Mouse (Mus musculus) hindbrain, embryonic 10.5 days (tissue): ENCODE data around the gene Lca5l. TPM values are rescaled to one million over a fixed set of nuclear protein-coding genes. Genes with fewer than 3 reads are reported as not detected.
A peak's percentile ranks its signal among the peaks of the same experiment; 100 is the strongest.
"Not testable (repeated sequence)": the region's sequence is repeated elsewhere in the genome, so short reads cannot be mapped to it uniquely, and the experiment has no call there.

Experiments used
- DNase-seq: peaks from one replicate; pipeline ENCODE4 v3.0.0-alpha.2; 2017; ENCODE audit warnings: low spot score
- H3K27ac ChIP-seq: fragments of 300-500 bp; sonication (generic); 2 replicates; pipeline ENCODE4 v1.5.1; 2016; ENCODE audit warnings: mild to moderate bottlenecking, moderate library complexity
- H3K27me3 ChIP-seq: fragments of 300-500 bp; sonication (generic); 2 replicates; pipeline ENCODE4 v1.6.1; 2016; ENCODE audit warnings: mild to moderate bottlenecking; ENCODE audit not compliant: poor library complexity, insufficient read depth, severe bottlenecking
- H3K36me3 ChIP-seq: fragments of 300-500 bp; sonication (generic); 2 replicates; pipeline ENCODE4 v1.6.1; 2016; ENCODE audit warnings: mild to moderate bottlenecking, moderate library complexity
- H3K4me1 ChIP-seq: fragments of 300-500 bp; sonication (generic); replicated peaks from 2 replicates; pipeline ENCODE4 v1.6.1; 2016; ENCODE audit warnings: mild to moderate bottlenecking
- H3K4me3 ChIP-seq: fragments of 300-500 bp; sonication (generic); 2 replicates; pipeline ENCODE4 v1.5.1; 2016; ENCODE audit warnings: mild to moderate bottlenecking, moderate library complexity
- H3K9me3 ChIP-seq: fragments of 300-500 bp; sonication (generic); 2 replicates; pipeline ENCODE4 v1.6.1; 2016; ENCODE audit warnings: mild to moderate bottlenecking, moderate library complexity
- WGBS: fragments of 180-500 bp; shearing (Covaris S2); methylation state at CpG from one replicate; pipeline ENCODE4 v1.1.7; 2016; 5-methylcytosine and 5-hydroxymethylcytosine counted together
- polyA plus RNA-seq: library from polyadenylated mRNA; unstranded; fragments of >200 nt; fragmentation: Nextera tagmentation; extraction: Ambion mirVana; gene quantifications from 2 replicates; pipeline ENCODE4 v1.2.1, GENCODE M21; 2016

Gene Lca5l
- polyA plus RNA-seq, 1 experiment from 2014 or later: 1.1 TPM

DNA sequence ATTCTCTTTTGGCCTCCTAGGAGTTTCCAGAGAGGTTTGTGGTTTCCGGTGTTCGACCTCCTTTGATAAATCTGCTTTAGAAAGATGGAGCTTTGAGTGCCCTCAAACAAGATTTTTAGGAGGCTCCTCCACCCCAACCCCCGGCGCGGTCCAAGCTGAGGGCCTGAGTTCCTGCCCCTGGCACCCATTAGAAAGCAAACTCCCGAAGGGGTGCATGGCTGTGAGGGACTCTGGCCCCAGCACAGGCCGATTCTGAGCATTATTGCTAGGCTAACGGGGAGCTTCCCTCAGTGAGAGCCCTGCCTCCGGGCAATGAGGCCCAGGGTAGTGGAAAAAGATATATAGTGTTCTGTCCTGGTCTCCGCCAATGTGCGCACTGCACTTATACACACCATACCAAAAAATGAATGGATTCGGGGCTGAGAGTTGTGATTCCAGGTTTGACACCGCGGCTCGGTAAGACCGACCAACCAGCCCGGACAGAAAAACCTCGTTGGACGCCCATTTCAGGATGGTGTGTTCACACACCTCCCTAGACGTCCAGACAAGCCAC lies 32.2 kb downstream of the Lca5l start:
- peak overlapping the region; percentile 70; the same call in 1 of the 2 replicates for H3K4me3 ChIP-seq
- H3K27ac ChIP-seq: peak overlapping the region; percentile 95
- 86% methylated on average over 20 of the region's 20 CpGs for WGBS
- peaks cover 17% of the 10 kb centered on the region for H3K4me1 ChIP-seq
- H3K36me3 ChIP-seq: peaks cover 26% of the 10 kb centered on the region
- no peaks in the 10 kb centered on the region for H3K27me3 ChIP-seq
- H3K9me3 ChIP-seq: no peaks in the 10 kb centered on the region
- no peak for DNase-seq

DNA sequence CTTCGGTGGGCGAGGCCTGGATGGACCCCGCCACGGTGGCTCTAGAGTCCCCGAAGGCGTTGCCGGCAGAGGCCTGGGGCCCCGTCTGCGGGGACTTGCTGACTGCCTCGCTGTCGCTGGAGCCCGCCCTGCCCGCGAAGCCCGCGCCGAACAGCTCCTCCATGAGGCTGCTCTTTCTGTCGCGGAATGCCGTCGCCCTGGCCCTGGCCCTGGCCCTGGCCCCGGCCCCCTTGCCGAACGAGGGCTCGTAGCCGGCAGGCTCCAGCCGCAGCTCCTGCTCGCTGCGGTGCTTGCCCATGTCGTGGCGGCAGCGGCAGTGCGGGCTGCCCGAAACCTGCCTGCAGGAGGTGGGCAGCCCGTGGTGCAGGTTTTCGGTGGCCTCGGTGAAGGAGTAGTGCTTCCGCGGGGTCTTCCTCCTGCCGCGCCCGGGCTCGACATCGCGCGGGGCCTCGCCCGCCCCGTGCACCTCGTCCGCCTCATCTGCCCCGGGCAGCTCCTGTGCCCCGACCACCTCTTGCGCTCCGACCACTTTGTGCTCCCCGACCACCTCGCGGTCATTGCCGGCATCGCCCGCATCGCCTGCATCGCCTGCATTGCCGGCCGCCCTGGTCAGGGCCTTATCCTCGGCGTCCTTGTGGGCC lies 32.9 kb downstream of the Lca5l start:
- Histone ChIP-seq H3K4me3 (peak overlapping the region; percentile 70), H3K27me3 (no peaks in the 10 kb centered on the region), H3K9me3 (no peaks in the 10 kb centered on the region), H3K27ac (peak overlapping the region; percentile 95), H3K4me1 (peaks cover 17% of the 10 kb centered on the region), H3K36me3 (peaks cover 32% of the 10 kb centered on the region)
- peak; percentile 86 for DNase-seq
- under 1% methylated on average over 67 of the region's 67 CpGs for WGBS

DNA sequence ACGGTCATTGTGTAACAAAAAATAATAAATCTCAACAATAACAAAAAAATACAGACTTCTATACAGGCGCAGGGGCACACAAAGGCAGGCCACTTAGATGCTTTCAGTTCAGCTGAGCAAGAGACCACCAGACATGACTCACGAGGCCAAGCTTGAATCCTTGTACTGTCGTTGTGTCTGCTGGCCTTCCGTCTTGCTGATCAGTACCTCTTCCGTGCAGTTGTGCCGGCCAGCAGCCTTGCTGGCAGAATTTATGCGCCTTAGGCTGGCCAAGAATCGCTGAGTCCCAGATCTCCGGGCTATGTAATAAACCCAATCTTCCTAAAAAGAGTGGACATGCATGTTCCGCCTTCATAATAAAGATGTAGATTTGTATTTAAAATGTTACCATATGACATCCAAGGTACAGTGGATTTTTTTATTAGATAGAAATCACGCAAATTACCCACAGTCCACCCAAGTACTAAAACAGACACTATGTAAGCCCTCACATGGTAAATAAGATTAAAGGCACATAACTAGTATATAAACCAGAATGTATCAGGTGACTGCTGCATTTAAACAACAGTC lies 33.5 kb downstream of the Lca5l start:
- peak overlapping the region; percentile 95 for H3K27ac ChIP-seq
- peak; percentile 6 for DNase-seq

GRCm38 (mm10) chr16:96157171-96157570 lies 34.9 kb downstream of the Lca5l start:
- peaks cover 17% of the 10 kb centered on the region for H3K4me1 ChIP-seq
- H3K27me3 ChIP-seq: no peaks in the 10 kb centered on the region
- H3K27ac ChIP-seq: no peak overlapping the region
- no peaks in the 10 kb centered on the region for H3K9me3 ChIP-seq
- DNase-seq: no peak
- H3K36me3 ChIP-seq: peaks cover 52% of the 10 kb centered on the region
- WGBS: 93% methylated on average over 11 of the region's 11 CpGs
- no peak overlapping the region for H3K4me3 ChIP-seq

More for the DNA sequence above, 33.5 kb downstream of the Lca5l start:
- peak overlapping the region; percentile 70 for H3K4me3 ChIP-seq
- WGBS: 66% methylated on average over 12 of the region's 12 CpGs
- H3K4me1 ChIP-seq: peaks cover 17% of the 10 kb centered on the region
- H3K27me3 ChIP-seq: no peaks in the 10 kb centered on the region
- H3K36me3 ChIP-seq: peaks cover 38% of the 10 kb centered on the region
- H3K9me3 ChIP-seq: no peaks in the 10 kb centered on the region

- Histone ChIP-seq H3K27ac (no peak overlapping the region), H3K4me3 (no peak overlapping the region), H3K36me3 (peaks cover 58% of the 10 kb centered on the region), H3K4me1 (peaks cover 17% of the 10 kb centered on the region), H3K27me3 (no peaks in the 10 kb centered on the region), H3K9me3 (no peaks in the 10 kb centered on the region)
- no peak for DNase-seq
- WGBS: 91% methylated on average over 8 of the region's 8 CpGs
Observed at GRCm38 (mm10) chr16:96156019-96156418, 36.1 kb downstream of the Lca5l start.

- H3K9me3 ChIP-seq: no peaks in the 10 kb centered on the region
- H3K27ac ChIP-seq: no peak overlapping the region
- H3K4me1 ChIP-seq: peaks cover 13% of the 10 kb centered on the region
- no peak for DNase-seq
- H3K36me3 ChIP-seq: peaks cover 58% of the 10 kb centered on the region
- 90% methylated on average over 2 of the region's 2 CpGs for WGBS
- H3K4me3 ChIP-seq: no peak overlapping the region
- H3K27me3 ChIP-seq: no peaks in the 10 kb centered on the region
Observed at GRCm38 (mm10) chr16:96154476-96154875, 37.6 kb downstream of the Lca5l start.

- H3K4me3 ChIP-seq: no peak overlapping the region
- WGBS: 29% methylated on average over 9 of the region's 9 CpGs
- H3K27ac ChIP-seq: no peak overlapping the region
- peak; percentile 81 for DNase-seq
- H3K4me1 ChIP-seq: peaks cover 7% of the 10 kb centered on the region
- H3K27me3 ChIP-seq: no peaks in the 10 kb centered on the region
- peaks cover 52% of the 10 kb centered on the region for H3K36me3 ChIP-seq
- no peaks in the 10 kb centered on the region for H3K9me3 ChIP-seq
Observed at GRCm38 (mm10) chr16:96151551-96151950, 40.5 kb downstream of the Lca5l start.

DNA sequence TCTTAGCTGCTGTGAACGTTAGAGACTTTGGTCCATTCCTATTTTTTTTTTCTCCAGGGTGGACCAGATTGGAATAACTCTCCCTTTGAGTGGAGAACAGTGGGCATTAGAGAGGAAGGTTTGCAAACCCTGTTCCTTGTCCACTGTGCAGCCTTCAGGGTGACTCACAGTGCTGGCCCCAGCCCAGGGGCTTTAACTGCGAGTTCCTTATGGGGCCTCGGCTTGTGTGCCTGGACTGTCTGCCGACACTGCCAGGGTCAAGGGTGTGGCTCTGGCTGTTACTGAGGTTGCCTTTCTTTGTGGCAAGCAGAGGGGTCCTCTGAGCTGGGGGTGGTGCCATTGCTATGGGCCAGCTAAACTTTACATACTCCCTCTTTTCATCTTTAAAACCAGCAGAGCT lies 41.1 kb downstream of the Lca5l start:
- Histone ChIP-seq H3K9me3 (no peaks in the 10 kb centered on the region), H3K4me1 (peaks cover 12% of the 10 kb centered on the region), H3K36me3 (peaks cover 50% of the 10 kb centered on the region), H3K27me3 (no peaks in the 10 kb centered on the region), H3K27ac (no peak overlapping the region), H3K4me3 (no peak overlapping the region)
- WGBS: 77% methylated on average over 4 of the region's 4 CpGs
- no peak for DNase-seq

DNA sequence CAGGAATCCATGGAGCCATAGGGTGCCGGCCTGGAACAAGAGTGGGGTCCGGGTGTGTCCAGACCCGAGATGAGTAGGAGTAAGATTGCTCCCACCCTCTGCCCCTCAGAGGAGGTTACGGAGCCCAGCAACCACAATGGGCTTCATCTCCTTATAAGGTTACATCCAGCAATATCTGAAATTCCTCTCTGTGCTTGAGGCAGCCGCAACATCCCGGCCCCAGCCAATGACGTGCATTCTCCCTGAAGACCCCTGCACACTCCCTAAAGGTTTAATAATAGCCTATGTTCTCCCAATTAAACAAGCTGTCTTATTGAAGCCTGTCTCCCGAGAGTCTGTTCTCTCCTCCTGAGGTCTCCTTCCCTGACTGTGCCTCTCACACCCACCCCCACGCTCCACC lies 42.8 kb downstream of the Lca5l start:
- no peak for DNase-seq
- no peak overlapping the region for H3K4me3 ChIP-seq
- H3K27me3 ChIP-seq: no peaks in the 10 kb centered on the region
- H3K36me3 ChIP-seq: peaks cover 33% of the 10 kb centered on the region
- H3K27ac ChIP-seq: no peak overlapping the region
- peaks cover 17% of the 10 kb centered on the region for H3K4me1 ChIP-seq
- no peaks in the 10 kb centered on the region for H3K9me3 ChIP-seq
- WGBS: 78% methylated on average over 9 of the region's 9 CpGs

GRCm38 (mm10) chr16:96148834-96149233 lies 43.2 kb downstream of the Lca5l start:
- peaks cover 17% of the 10 kb centered on the region for H3K4me1 ChIP-seq
- WGBS: 76% methylated on average over 6 of the region's 6 CpGs

GRCm38 (mm10) chr16:96145814-96146213 lies 46.3 kb downstream of the Lca5l start:
- Histone ChIP-seq H3K27ac (peak overlapping the region; percentile 87), H3K4me3 (peak overlapping the region; percentile 82), H3K27me3 (no peaks in the 10 kb centered on the region), H3K9me3 (peaks cover 5% of the 10 kb centered on the region; the same call in 1 of the 2 replicates), H3K4me1 (peaks cover 17% of the 10 kb centered on the region), H3K36me3 (peaks cover 7% of the 10 kb centered on the region; the same call in 1 of the 2 replicates)
- 1% methylated on average over 5 of the region's 5 CpGs for WGBS
- DNase-seq: no peak

More at GRCm38 (mm10) chr16:96148834-96149233, 43.2 kb downstream of the Lca5l start:
- Histone ChIP-seq H3K4me3 (no peak overlapping the region), H3K9me3 (no peaks in the 10 kb centered on the region), H3K27ac (no peak overlapping the region), H3K36me3 (peaks cover 28% of the 10 kb centered on the region), H3K27me3 (no peaks in the 10 kb centered on the region)
- no peak for DNase-seq

GRCm38 (mm10) chr16:96145110-96145800 lies 46.8 kb downstream of the Lca5l start, which contains the start of gene Wrb:
Gene Wrb, plus strand, starts transcription at chr16:96145407.
- under 1% methylated on average over 68 of the region's 68 CpGs for WGBS
- Histone ChIP-seq H3K27me3 (no peaks in the 10 kb centered on the region), H3K4me3 (peak within 1 kb of the TSS; percentile 82), H3K9me3 (peaks cover 6% of the 10 kb centered on the region; the same call in 1 of the 2 replicates), H3K36me3 (peaks cover 7% of the 10 kb centered on the region; the same call in 1 of the 2 replicates), H3K27ac (peak within 1 kb of the TSS; percentile 87), H3K4me1 (peaks cover 17% of the 10 kb centered on the region)
- peak; percentile 100 for DNase-seq

DNA sequence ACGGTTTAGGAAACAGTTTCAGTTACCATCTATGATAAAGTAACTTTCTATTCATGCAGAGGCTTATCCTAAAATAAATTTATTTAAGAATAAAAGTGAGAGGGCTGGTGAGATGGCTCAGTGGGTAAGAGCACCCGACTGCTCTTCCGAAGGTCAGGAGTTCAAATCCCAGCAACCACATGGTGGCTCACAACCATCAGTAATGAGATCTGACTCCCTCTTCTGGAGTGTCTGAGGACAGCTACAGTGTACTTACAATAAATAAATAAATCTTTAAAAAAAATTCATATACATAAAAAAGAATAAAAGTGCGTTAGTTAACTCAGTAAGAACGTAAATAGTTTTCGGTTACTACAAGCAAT lies 47.3 kb downstream of the Lca5l start:
- H3K9me3 ChIP-seq: peaks cover 10% of the 10 kb centered on the region; the same call in 1 of the 2 replicates
- peaks cover 17% of the 10 kb centered on the region for H3K4me1 ChIP-seq
- H3K27me3 ChIP-seq, H3K27ac ChIP-seq, H3K36me3 ChIP-seq, DNase-seq: not testable (repeated sequence)
- peak overlapping the region; percentile 82 for H3K4me3 ChIP-seq
- 31% methylated on average over 6 of the region's 6 CpGs for WGBS
